Mouse (Mus musculus): Measurements from ENCODE around the gene Gm20518. TPM values are rescaled to one million over a fixed set of nuclear protein-coding genes. Genes with fewer than 3 reads are reported as not detected.
A peak's percentile ranks its signal among the peaks of the same experiment; 100 is the strongest.

Gene Gm20518
- total RNA-seq, 2 experiments from 2014 or later, result 2.1 TPM; not detected in 1

- peak; percentile 87 for ATAC-seq (replicated peaks; ENCODE audit: low FRiP score, poor library complexity, severe bottlenecking)
These were observed 75.8 kb downstream of the Gm20518 start for GRCm38 (mm10) chr16:17815411-17816402.

- no peak for ATAC-seq (replicated peaks; ENCODE audit: low FRiP score, poor library complexity, severe bottlenecking)
These were observed 78.3 kb downstream of the Gm20518 start for GRCm38 (mm10) chr16:17813173-17813572.

- ATAC-seq (replicated peaks; ENCODE audit: low FRiP score, poor library complexity, severe bottlenecking), result no peak
These were observed 79.4 kb downstream of the Gm20518 start for GRCm38 (mm10) chr16:17812120-17812519.

GRCm38 (mm10) chr16:17809711-17810110, 81.8 kb downstream of the Gm20518 start:
- no peak for ATAC-seq (replicated peaks; ENCODE audit: low FRiP score, poor library complexity, severe bottlenecking)

- ATAC-seq (replicated peaks; ENCODE audit: low FRiP score, poor library complexity, severe bottlenecking), result no peak
These were observed 82.3 kb downstream of the Gm20518 start for GRCm38 (mm10) chr16:17809125-17809524.

GRCm38 (mm10) chr16:17807192-17808009, 84.1 kb downstream of the Gm20518 start:
- no peak for ATAC-seq (replicated peaks; ENCODE audit: low FRiP score, poor library complexity, severe bottlenecking)

GRCm38 (mm10) chr16:17806581-17807191, 84.8 kb downstream of the Gm20518 start:
- no peak for ATAC-seq (replicated peaks; ENCODE audit: low FRiP score, poor library complexity, severe bottlenecking)

- ATAC-seq (replicated peaks; ENCODE audit: low FRiP score, poor library complexity, severe bottlenecking), result no peak
These were observed 86.5 kb downstream of the Gm20518 start for GRCm38 (mm10) chr16:17804982-17805381.

GRCm38 (mm10) chr16:17804449-17804912, 87.0 kb downstream of the Gm20518 start:
- no peak for ATAC-seq (replicated peaks; ENCODE audit: low FRiP score, poor library complexity, severe bottlenecking)

- no peak for ATAC-seq (replicated peaks; ENCODE audit: low FRiP score, poor library complexity, severe bottlenecking)
These were observed 87.6 kb downstream of the Gm20518 start for GRCm38 (mm10) chr16:17803675-17804448.

- no peak for ATAC-seq (replicated peaks; ENCODE audit: low FRiP score, poor library complexity, severe bottlenecking)
These were observed 88.4 kb downstream of the Gm20518 start for GRCm38 (mm10) chr16:17802839-17803674.

GRCm38 (mm10) chr16:17802456-17802838, 89.0 kb downstream of the Gm20518 start:
- ATAC-seq (replicated peaks; ENCODE audit: low FRiP score, poor library complexity, severe bottlenecking), result no peak

- ATAC-seq (replicated peaks; ENCODE audit: low FRiP score, poor library complexity, severe bottlenecking), result no peak
These were observed 89.6 kb downstream of the Gm20518 start for GRCm38 (mm10) chr16:17801777-17802455.

GRCm38 (mm10) chr16:17799584-17799983, 91.9 kb downstream of the Gm20518 start:
- ATAC-seq (replicated peaks; ENCODE audit: low FRiP score, poor library complexity, severe bottlenecking), result no peak

- ATAC-seq (replicated peaks; ENCODE audit: low FRiP score, poor library complexity, severe bottlenecking), result no peak
These were observed 92.9 kb downstream of the Gm20518 start for GRCm38 (mm10) chr16:17798321-17799180.

GRCm38 (mm10) chr16:17797812-17798311, 93.6 kb downstream of the Gm20518 start:
- no peak for ATAC-seq (replicated peaks; ENCODE audit: low FRiP score, poor library complexity, severe bottlenecking)
